8 mouse cellular contexts compared by ENCODE assay signal in the genomic region with DNA sequence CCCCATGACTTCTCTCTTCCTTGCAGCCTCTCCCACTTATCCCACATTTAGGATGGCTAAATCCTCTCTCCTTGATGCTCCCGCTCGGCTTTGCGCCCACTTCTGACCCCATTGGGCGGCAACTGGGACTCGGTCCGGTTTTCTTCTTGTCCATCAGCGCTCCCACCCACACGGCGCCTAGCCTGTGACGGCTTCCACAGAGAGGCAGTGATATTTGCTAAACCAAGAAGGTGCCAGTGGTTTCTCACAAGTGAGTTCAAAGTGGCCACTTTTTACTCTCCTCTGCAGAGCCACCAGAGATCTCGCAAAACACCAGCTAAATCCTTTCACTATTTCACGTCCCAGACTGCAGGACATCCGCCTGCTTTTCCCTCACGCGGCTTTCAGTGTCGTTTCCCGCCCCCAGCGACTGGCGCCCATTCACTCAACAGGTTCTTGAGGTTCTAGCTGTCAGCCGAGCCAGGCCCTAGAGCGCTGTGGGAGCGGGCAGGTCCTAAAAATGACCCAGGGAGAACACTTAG. TPM values are rescaled to one million over a fixed set of nuclear protein-coding genes. Genes with fewer than 3 reads are reported as not detected.
DNase-seq lines count a peak whose midpoint lies in the region; ATAC-seq and TF ChIP-seq lines count a peak whose summit lies in the region.

No protein-coding gene starts in this region.

- peak overlapping the region; percentile 77 for H3K4me3 ChIP-seq in cerebellum, adult 2 months (replicated peaks; ENCODE audit: insufficient read depth, low read depth, low read length)
- H3K4me3 ChIP-seq in intestine, embryonic 14.5 days (ENCODE audit: low read depth, low read length) = peak overlapping the region; percentile 74
- peak overlapping the region; percentile 73 for H3K4me3 ChIP-seq in liver, embryonic 15.5 days (replicated peaks)

- no peak for TF ChIP-seq POLR2A in cerebellum, adult 2 months (IDR thresholded peaks at IDR 0.05; ENCODE audit: borderline replicate concordance, insufficient read depth, low read length)

- TF ChIP-seq CTCF in cerebellum, adult 2 months (IDR thresholded peaks at IDR 0.05; ENCODE audit: borderline replicate concordance, insufficient read depth, low read depth, low read length) = no peak

- peak overlapping the region; percentile 65 for H3K9ac ChIP-seq in intestine, embryonic 14.5 days (ENCODE audit: low read length)
- peak overlapping the region; percentile 68 for H3K9ac ChIP-seq in liver, embryonic 15.5 days

- under 1% methylated on average over 22 of the region's 22 CpGs for WGBS in cerebellum, adult 2 months
- WGBS in intestine, embryonic 14.5 days = under 1% methylated on average over 22 of the region's 22 CpGs
- WGBS in liver, embryonic 15.5 days (ENCODE audit: insufficient replicate concordance) = under 1% methylated on average over 22 of the region's 22 CpGs

- H3K4me2 ChIP-seq in intestine, embryonic 14.5 days (ENCODE audit: low read length) = peak overlapping the region; percentile 83
- peak overlapping the region; percentile 98 for H3K4me2 ChIP-seq in liver, embryonic 15.5 days

- H3K9me3 ChIP-seq in intestine, embryonic 14.5 days (ENCODE audit: control insufficient read depth, low read length) = no peaks in the 10 kb centered on the region
- no peaks in the 10 kb centered on the region for H3K9me3 ChIP-seq in liver, embryonic 15.5 days (replicated peaks)

- DNase-seq in right cerebral cortex, adult 18-20 months = peak; percentile 41
- DNase-seq in right cerebral cortex, postnatal 36 days (ENCODE audit: low spot score in 2 of 2) = no peak
- no peak for DNase-seq in cerebellum, adult 2 months
- DNase-seq in gastrocnemius, adult 18-20 months (ENCODE audit: low spot score) = peak; percentile 36
- DNase-seq in intestine, embryonic 14.5 days (ENCODE audit: low spot score) = peak; percentile 87
- peak; percentile 45 to 52 for DNase-seq in natural killer cell, adult 2 months (ENCODE audit: low spot score in 2 of 2)
- DNase-seq in thymus, postnatal 25 days = peak; percentile 55

- 0 out of 2 replicates have a peak, but pooled peaks have one; percentile 1 for ATAC-seq in intestine, embryonic 14.5 days (replicated peaks; ENCODE audit: low FRiP score, low TSS enrichment, low read depth)
- no peak for ATAC-seq in liver, embryonic 15.5 days (ENCODE audit: insufficient read depth)

- H3K27ac ChIP-seq in cerebellum, adult 2 months (ENCODE audit: insufficient read depth, low read length) = peak overlapping the region; percentile 80
- H3K27ac ChIP-seq in intestine, embryonic 14.5 days (ENCODE audit: low read depth) = peak overlapping the region; percentile 88
- H3K27ac ChIP-seq in liver, embryonic 15.5 days (replicated peaks) = peak overlapping the region; percentile 84

- H3K36me3 ChIP-seq in intestine, embryonic 14.5 days (ENCODE audit: control insufficient read depth, insufficient read depth, low read length) = no peaks in the 10 kb centered on the region
- no peaks in the 10 kb centered on the region for H3K36me3 ChIP-seq in liver, embryonic 15.5 days (replicated peaks)

- peaks cover 6% of the 10 kb centered on the region; the same call in 1 of the 2 replicates for H3K4me1 ChIP-seq in cerebellum, adult 2 months (ENCODE audit: control insufficient read depth, insufficient read depth, low read length)
- H3K4me1 ChIP-seq in intestine, embryonic 14.5 days (replicated peaks; ENCODE audit: control insufficient read depth, insufficient read depth, low read length) = 0 out of 2 replicates have a peak, but pooled peaks cover 4% of the 10 kb centered on the region
- peaks cover 31% of the 10 kb centered on the region for H3K4me1 ChIP-seq in liver, embryonic 15.5 days (replicated peaks)

- H3K27me3 ChIP-seq in cerebellum, adult 2 months (ENCODE audit: control insufficient read depth, insufficient read depth, low read length) = no peaks in the 10 kb centered on the region
- H3K27me3 ChIP-seq in intestine, embryonic 14.5 days (replicated peaks; ENCODE audit: control insufficient read depth, insufficient read depth, low read length) = no peaks in the 10 kb centered on the region
- H3K27me3 ChIP-seq in liver, embryonic 15.5 days = 0 out of 2 replicates have a peak, but pooled peaks cover 3% of the 10 kb centered on the region

RNA-seq across cellular contexts. Expression of gene Shf, which starts 7.1 kb away (rescaled TPM):
- polyA plus RNA-seq in cerebellum, adult 2 months (2012; rRNA removed) = 344 and 410 TPM in 2 replicates
- total RNA-seq in gastrocnemius, adult 18-20 months (2021) = 1 to 10 TPM; 1.7 to 1.9 TPM
- polyA plus RNA-seq in intestine, embryonic 14.5 days (2014; fragmentation: Nextera tagmentation; extraction: Ambion mirVana) = 3.6 and 4.9 TPM in 2 replicates
- polyA plus RNA-seq in liver, embryonic 15.5 days (2015; fragmentation: Nextera tagmentation; extraction: Ambion mirVana) = 1.1 and 1.2 TPM in 2 replicates

RNA-seq across cellular contexts. Expression of gene Slc28a2, which starts 50.2 kb away (rescaled TPM):
- polyA plus RNA-seq in cerebellum, adult 2 months (2012; rRNA removed) = 0.10 and 0.43 TPM in 2 replicates
- 1 to 10 TPM; 5.5 to 8.2 TPM for total RNA-seq in gastrocnemius, adult 18-20 months (2021)
- 38.0 and 38.2 TPM in 2 replicates for polyA plus RNA-seq in intestine, embryonic 14.5 days (2014; fragmentation: Nextera tagmentation; extraction: Ambion mirVana)
- polyA plus RNA-seq in liver, embryonic 15.5 days (2015; fragmentation: Nextera tagmentation; extraction: Ambion mirVana) = 1.6 and 1.8 TPM in 2 replicates

Comparison
In these comparisons a context has a peak if more than half of its experiments do, and no peak if none do; other contexts are left out.
1. DNase-seq: peak in right cerebral cortex, adult 18-20 months (single experiment), gastrocnemius, adult 18-20 months (single experiment), intestine, embryonic 14.5 days (single experiment), natural killer cell, adult 2 months (2 of 2) and thymus, postnatal 25 days (single experiment); none in right cerebral cortex, postnatal 36 days (0 of 2) and cerebellum, adult 2 months (0 of 2).
2. RNA of gene Shf, which starts 7.1 kb away (polyA plus RNA-seq): 344 to 410 TPM in cerebellum, adult 2 months; 3.6 to 4.9 TPM in intestine, embryonic 14.5 days and 1.1 to 1.2 TPM in liver, embryonic 15.5 days; every median in the first group is over 10 times any median in the second.
3. RNA of gene Slc28a2, which starts 50.2 kb away (polyA plus RNA-seq): 38.0 to 38.2 TPM in intestine, embryonic 14.5 days; 1.6 to 1.8 TPM in liver, embryonic 15.5 days and 0.10 to 0.43 TPM in cerebellum, adult 2 months; every median in the first group is over 10 times any median in the second.
4. Peak in every context shown above with its lines, with median percentiles within 50 percentile points of each other: H3K27ac ChIP-seq and H3K4me3 ChIP-seq.